Mouse (Mus musculus) retina, postnatal 1 day (tissue): ENCODE data around the gene Cpt2.

Source experiments
- DNase-seq: peaks from one replicate; pipeline ENCODE4 v3.0.0-alpha.2; 2012

Gene Cpt2

GRCm38 (mm10) chr4:107920336-107920735, 3.1 kb downstream of the Cpt2 start:
- no peak for DNase-seq

- DNase-seq = no peak
Measured at GRCm38 (mm10) chr4:107910020-107910419, 13.4 kb downstream of the Cpt2 start.

- DNase-seq = no peak
Measured at GRCm38 (mm10) chr4:107906561-107906960, 16.8 kb downstream of the Cpt2 start.

GRCm38 (mm10) chr4:107904252-107904651, 19.2 kb downstream of the Cpt2 start:
- no peak for DNase-seq

- DNase-seq = no peak
Measured at GRCm38 (mm10) chr4:107900206-107900605, 23.2 kb downstream of the Cpt2 start.

- DNase-seq = no peak
Measured at GRCm38 (mm10) chr4:107899211-107899927, 24.0 kb downstream of the Cpt2 start.

- peak; percentile 59 for DNase-seq
Measured at GRCm38 (mm10) chr4:107892663-107893062, 30.7 kb downstream of the Cpt2 start.

GRCm38 (mm10) chr4:107889731-107890432, 33.5 kb downstream of the Cpt2 start, which contains the start of gene 0610037L13Rik:
Gene 0610037L13Rik (plus strand): TSS chr4:107889813.
- DNase-seq = peak; percentile 96

- DNase-seq = no peak
Measured at GRCm38 (mm10) chr4:107889385-107889730, 34.1 kb downstream of the Cpt2 start.

GRCm38 (mm10) chr4:107886371-107886770, 37.0 kb downstream of the Cpt2 start:
- DNase-seq = no peak

- DNase-seq = no peak
Measured at GRCm38 (mm10) chr4:107881631-107882030, 41.8 kb downstream of the Cpt2 start.

GRCm38 (mm10) chr4:107879254-107880050, 44.0 kb downstream of the Cpt2 start, which contains the start of gene Magoh:
Gene Magoh (plus strand): TSS chr4:107879755.
- DNase-seq = peak; percentile 97

- DNase-seq = no peak
Measured at GRCm38 (mm10) chr4:107864866-107865265, 58.5 kb downstream of the Cpt2 start.

- DNase-seq = no peak
Measured at GRCm38 (mm10) chr4:107858995-107859394, 64.4 kb downstream of the Cpt2 start.

GRCm38 (mm10) chr4:107856958-107857686, 66.3 kb downstream of the Cpt2 start:
- peak; percentile 39 for DNase-seq
